Mouse (Mus musculus) adipocyte (in vitro differentiated cells): ENCODE measurements around the gene Myo1h.

Experiments used
- DNase-seq: peaks from one replicate; pipeline ENCODE4 v3.0.0-alpha.2; 2016; ENCODE audit warnings: low spot score

Gene Myo1h

GRCm38 (mm10) chr5:114393169-114393568 lies 104.2 kb downstream of the Myo1h start:
- no peak for DNase-seq

- DNase-seq = no peak
Measured at GRCm38 (mm10) chr5:114406592-114406991, 117.6 kb downstream of the Myo1h start.

DNA sequence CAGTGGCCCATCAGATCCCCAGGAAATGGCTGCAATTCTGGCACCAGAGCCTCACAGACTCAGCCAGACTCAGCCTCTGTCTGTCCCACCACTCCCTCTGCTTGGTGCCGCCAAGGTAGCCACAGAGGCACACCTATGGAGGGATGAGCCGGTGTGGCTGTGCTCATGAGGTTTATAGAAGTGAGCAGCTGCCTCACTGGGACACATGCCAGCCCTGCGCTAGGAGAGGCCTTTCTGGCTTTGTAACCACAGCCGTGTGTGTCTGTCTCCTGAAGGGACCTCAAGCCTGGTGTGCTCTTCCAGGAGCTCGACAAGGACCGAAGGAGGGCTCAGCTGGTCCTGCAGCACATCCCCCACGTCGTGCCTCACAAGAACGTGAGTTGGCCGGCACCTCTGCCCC lies 118.3 kb downstream of the Myo1h start:
- peak; percentile 32 for DNase-seq

DNA sequence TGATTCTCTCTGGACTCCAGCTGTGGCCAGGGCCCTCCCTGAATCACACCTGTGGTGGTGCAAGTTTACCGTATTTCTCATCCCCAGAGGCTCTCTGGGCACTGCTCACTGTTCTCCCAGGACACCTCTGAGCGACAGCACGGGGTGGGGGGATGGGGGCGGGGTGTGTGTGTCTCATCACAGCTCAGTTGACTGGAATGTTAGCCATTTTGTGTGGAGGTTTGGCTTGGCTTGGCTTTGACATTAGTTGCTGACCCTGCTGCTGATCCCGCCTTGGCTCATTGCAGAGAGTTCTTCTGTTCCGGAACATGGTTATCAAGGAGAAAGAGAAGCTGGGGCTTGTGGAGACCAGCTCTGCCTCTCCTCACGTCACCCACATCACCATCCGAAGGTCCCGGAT lies 118.8 kb downstream of the Myo1h start:
- no peak for DNase-seq

GRCm38 (mm10) chr5:114408846-114409245 lies 119.9 kb downstream of the Myo1h start:
- DNase-seq = no peak

GRCm38 (mm10) chr5:114410429-114410828 lies 121.5 kb downstream of the Myo1h start:
- DNase-seq = no peak

- DNase-seq = no peak
Measured at GRCm38 (mm10) chr5:114412361-114412998, 123.5 kb downstream of the Myo1h start.

DNA sequence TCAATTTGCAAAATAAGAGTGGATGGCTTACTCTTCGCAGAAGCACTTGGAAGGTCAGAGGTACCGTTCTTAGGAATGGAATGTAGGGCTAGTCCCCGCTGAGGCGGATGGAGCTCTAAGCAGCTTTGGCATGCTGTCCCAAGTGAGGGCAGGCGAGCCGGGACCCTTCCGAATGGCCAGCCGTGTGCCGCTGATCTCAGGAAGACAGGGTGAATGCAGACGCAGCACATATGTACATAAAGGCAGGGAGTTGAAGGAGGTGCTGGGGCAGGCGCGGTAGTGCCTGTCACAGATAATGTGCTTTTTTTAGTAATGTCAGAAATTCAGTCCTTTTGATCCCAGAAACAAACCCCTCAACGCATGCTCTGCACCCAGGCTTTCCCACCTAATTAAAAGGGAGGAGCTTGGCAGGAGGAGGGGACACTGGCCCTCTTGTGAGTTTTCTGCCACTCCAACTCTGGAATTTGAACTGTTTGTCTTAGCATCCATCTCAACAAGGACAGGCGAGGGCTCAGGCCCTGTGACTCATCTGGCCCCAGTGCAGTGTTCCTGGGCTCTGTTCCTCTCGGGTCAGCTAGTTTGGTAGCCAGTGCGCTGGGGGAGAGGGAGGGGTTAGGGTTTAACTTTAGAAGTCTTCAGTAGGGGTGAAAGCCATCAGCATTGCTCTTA lies 124.2 kb downstream of the Myo1h start:
- DNase-seq = peak; percentile 58
